Mouse (Mus musculus) testis, postnatal 10 days (tissue): Measurements from ENCODE around the gene Ap3b1.

Experiments
- DNase-seq: peaks from one replicate; pipeline ENCODE4 v3.0.0; 2021; ENCODE audit warnings: low spot score

The Ap3b1 gene

GRCm38 (mm10) chr13:94375526-94376390, 17.0 kb downstream of the Ap3b1 start:
- DNase-seq = peak; percentile 36

GRCm38 (mm10) chr13:94379006-94379405, 20.2 kb downstream of the Ap3b1 start:
- DNase-seq = no peak

GRCm38 (mm10) chr13:94381427-94381826, 22.7 kb downstream of the Ap3b1 start:
- peak; percentile 23 for DNase-seq

- peak; percentile 22 for DNase-seq
Measured at GRCm38 (mm10) chr13:94381829-94382675, 23.3 kb downstream of the Ap3b1 start.

- no peak for DNase-seq
Measured at GRCm38 (mm10) chr13:94384931-94385570, 26.3 kb downstream of the Ap3b1 start.

GRCm38 (mm10) chr13:94388566-94388965, 29.8 kb downstream of the Ap3b1 start:
- no peak for DNase-seq

- no peak for DNase-seq
Measured at GRCm38 (mm10) chr13:94389541-94389940, 30.8 kb downstream of the Ap3b1 start.

- no peak for DNase-seq
Measured at GRCm38 (mm10) chr13:94392282-94392681, 33.5 kb downstream of the Ap3b1 start.

- no peak for DNase-seq
Measured at GRCm38 (mm10) chr13:94394486-94394885, 35.7 kb downstream of the Ap3b1 start.

GRCm38 (mm10) chr13:94395763-94396162, 37.0 kb downstream of the Ap3b1 start:
- DNase-seq = no peak

- no peak for DNase-seq
Measured at GRCm38 (mm10) chr13:94396392-94396920, 37.7 kb downstream of the Ap3b1 start.

- no peak for DNase-seq
Measured at GRCm38 (mm10) chr13:94398568-94399374, 40.0 kb downstream of the Ap3b1 start.

- no peak for DNase-seq
Measured at GRCm38 (mm10) chr13:94400465-94400864, 41.7 kb downstream of the Ap3b1 start.

GRCm38 (mm10) chr13:94423600-94423999, 64.8 kb downstream of the Ap3b1 start:
- DNase-seq = no peak

GRCm38 (mm10) chr13:94429567-94429966, 70.8 kb downstream of the Ap3b1 start:
- DNase-seq = no peak

GRCm38 (mm10) chr13:94439386-94439785, 80.6 kb downstream of the Ap3b1 start:
- peak; percentile 53 for DNase-seq

GRCm38 (mm10) chr13:94441199-94441598, 82.4 kb downstream of the Ap3b1 start:
- DNase-seq = no peak

- DNase-seq = no peak
Measured at GRCm38 (mm10) chr13:94443411-94443810, 84.7 kb downstream of the Ap3b1 start.

- no peak for DNase-seq
Measured at GRCm38 (mm10) chr13:94445103-94445502, 86.3 kb downstream of the Ap3b1 start.

GRCm38 (mm10) chr13:94447003-94447402, 88.2 kb downstream of the Ap3b1 start:
- DNase-seq = no peak

GRCm38 (mm10) chr13:94449593-94449992, 90.8 kb downstream of the Ap3b1 start:
- no peak for DNase-seq
